Mouse (Mus musculus) limb, embryonic 12.5 days (tissue): Measurements from ENCODE around the gene Rnf185. TPM values are rescaled to one million over a fixed set of nuclear protein-coding genes. Genes with fewer than 3 reads are reported as not detected.

Experiments
- ATAC-seq: fragments of 200-750 bp; cut with Nextera tagmentation; 2 replicates; pipeline ENCODE4 v1.8.0; 2017; ENCODE audit warnings: low read depth, moderate TSS enrichment; ENCODE audit not compliant: insufficient number of reproducible peaks, insufficient read depth, low FRiP score, low TSS enrichment
- H3K27ac ChIP-seq: fragments of 300-500 bp; sonication (generic); 2 replicates; pipeline ENCODE4 v1.5.1; 2016; ENCODE audit warnings: mild to moderate bottlenecking, moderate library complexity
- H3K27me3 ChIP-seq: fragments of 300-500 bp; sonication (generic); 2 replicates; pipeline ENCODE4 v1.6.1; 2016; ENCODE audit warnings: mild to moderate bottlenecking, moderate library complexity
- H3K36me3 ChIP-seq: fragments of 300-500 bp; sonication (generic); 2 replicates; pipeline ENCODE4 v1.6.1; 2016; ENCODE audit warnings: mild to moderate bottlenecking, moderate library complexity
- H3K4me1 ChIP-seq: fragments of 300-500 bp; sonication (generic); replicated peaks from 2 replicates; pipeline ENCODE4 v1.6.1; 2016
- H3K4me2 ChIP-seq: fragments of 300-500 bp; sonication (generic); 2 replicates; pipeline ENCODE4 v1.6.1; 2016; ENCODE audit warnings: mild to moderate bottlenecking, moderate library complexity
- H3K4me3 ChIP-seq: fragments of 300-500 bp; sonication (generic); replicated peaks from 2 replicates; pipeline ENCODE4 v1.5.1; 2016; ENCODE audit warnings: mild to moderate bottlenecking
- H3K9ac ChIP-seq: fragments of 300-500 bp; sonication (generic); replicated peaks from 2 replicates; pipeline ENCODE4 v1.6.1; 2016; ENCODE audit warnings: mild to moderate bottlenecking, moderate library complexity
- H3K9me3 ChIP-seq: fragments of 300-500 bp; sonication (generic); 2 replicates; pipeline ENCODE4 v1.6.1; 2016; ENCODE audit warnings: mild to moderate bottlenecking, moderate library complexity
- WGBS: fragments of 180-500 bp; shearing (Covaris S2); methylation state at CpG from one replicate; pipeline ENCODE4 v1.1.7; 2016; 5-methylcytosine and 5-hydroxymethylcytosine counted together
- polyA plus RNA-seq: library from polyadenylated mRNA; unstranded; fragments of >200 nt; fragmentation: Nextera tagmentation; extraction: Ambion mirVana; gene quantifications from 2 replicates; pipeline ENCODE4 v1.2.1, GENCODE M21; 2016

Gene Rnf185
- polyA plus RNA-seq, 1 experiment from 2014 or later, result 35.4 TPM

GRCm38 (mm10) chr11:3474480-3475115 lies 22.4 kb upstream of the Rnf185 start:
- no peaks in the 10 kb centered on the region for H3K27me3 ChIP-seq
- no peak overlapping the region for H3K4me3 ChIP-seq
- WGBS, result 79% methylated on average over 7 of the region's 7 CpGs
- no peak for ATAC-seq
- no peaks in the 10 kb centered on the region for H3K4me1 ChIP-seq
- H3K36me3 ChIP-seq, result no peaks in the 10 kb centered on the region
- no peak overlapping the region for H3K27ac ChIP-seq
- no peak overlapping the region for H3K4me2 ChIP-seq
- no peak overlapping the region for H3K9ac ChIP-seq
- H3K9me3 ChIP-seq, result no peaks in the 10 kb centered on the region

DNA sequence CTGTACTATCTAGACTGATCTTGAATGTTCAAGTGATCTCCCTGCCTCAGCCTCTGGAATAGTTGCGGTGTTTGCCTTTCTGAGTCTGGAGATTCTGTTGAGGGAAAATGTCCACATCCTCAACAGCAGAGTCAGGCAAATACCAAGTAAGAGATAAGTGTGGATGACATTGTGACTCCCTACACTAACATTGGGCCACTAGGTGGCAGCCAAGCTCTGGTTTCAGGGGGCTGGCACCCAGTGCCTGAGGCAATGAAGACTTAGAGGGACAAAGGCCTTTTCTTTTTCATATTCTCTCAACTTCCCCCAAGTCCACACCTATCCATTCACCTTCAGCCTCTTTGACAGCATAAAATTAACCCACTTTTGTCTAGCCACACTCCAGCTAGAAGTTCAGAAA lies 20.3 kb upstream of the Rnf185 start:
- 35% methylated on average over 1 of the region's 1 CpGs for WGBS
- Histone ChIP-seq H3K4me1 (no peaks in the 10 kb centered on the region), H3K27me3 (no peaks in the 10 kb centered on the region), H3K9ac (no peak overlapping the region), H3K4me2 (no peak overlapping the region), H3K9me3 (no peaks in the 10 kb centered on the region), H3K4me3 (no peak overlapping the region), H3K27ac (no peak overlapping the region), H3K36me3 (no peaks in the 10 kb centered on the region)
- no peak for ATAC-seq

- H3K4me3 ChIP-seq, result no peak overlapping the region
- no peaks in the 10 kb centered on the region for H3K36me3 ChIP-seq
- no peak overlapping the region for H3K27ac ChIP-seq
- H3K27me3 ChIP-seq, result no peaks in the 10 kb centered on the region
- no peak overlapping the region for H3K9ac ChIP-seq
- no peak overlapping the region; the same call in 1 of the 2 replicates for H3K4me2 ChIP-seq
- ATAC-seq, result no peak
- no peaks in the 10 kb centered on the region for H3K9me3 ChIP-seq
- 23% methylated on average over 11 of the region's 11 CpGs for WGBS
- H3K4me1 ChIP-seq, result no peaks in the 10 kb centered on the region
Observed at GRCm38 (mm10) chr11:3471448-3471850, 19.3 kb upstream of the Rnf185 start.

- no peaks in the 10 kb centered on the region for H3K4me1 ChIP-seq
- no peak overlapping the region for H3K27ac ChIP-seq
- no peak overlapping the region for H3K4me3 ChIP-seq
- ATAC-seq, result no peak
- no peak overlapping the region for H3K4me2 ChIP-seq
- H3K27me3 ChIP-seq, result no peaks in the 10 kb centered on the region
- no peak overlapping the region for H3K9ac ChIP-seq
- no peaks in the 10 kb centered on the region for H3K36me3 ChIP-seq
- no peaks in the 10 kb centered on the region for H3K9me3 ChIP-seq
- WGBS, result 100% methylated on average over 1 of the region's 1 CpGs
Observed at GRCm38 (mm10) chr11:3462846-3463245, 10.7 kb upstream of the Rnf185 start.

DNA sequence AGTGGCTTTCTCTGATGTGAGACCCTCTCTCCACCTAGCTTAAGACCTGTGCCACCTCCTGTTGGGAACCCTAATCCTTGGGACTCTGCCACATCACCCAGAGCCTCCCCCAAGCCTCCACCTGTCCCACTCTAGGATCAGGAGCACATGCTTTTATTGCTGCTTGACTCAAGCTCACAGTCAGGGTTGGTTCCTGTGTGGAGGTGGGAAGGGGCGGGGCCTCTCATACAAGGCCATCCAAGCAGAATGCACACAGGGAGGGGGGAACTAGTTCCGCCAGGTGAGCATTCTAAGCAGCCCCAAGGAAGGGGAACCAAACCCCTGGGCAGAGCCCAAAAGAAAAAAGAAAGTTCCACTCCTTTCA lies 6.9 kb upstream of the Rnf185 start:
- no peak for ATAC-seq
- WGBS, result 76% methylated on average over 2 of the region's 2 CpGs
- no peak overlapping the region for H3K9ac ChIP-seq
- no peaks in the 10 kb centered on the region for H3K9me3 ChIP-seq
- H3K4me2 ChIP-seq, result no peak overlapping the region
- no peaks in the 10 kb centered on the region for H3K4me1 ChIP-seq
- peaks cover 13% of the 10 kb centered on the region; the same call in 1 of the 2 replicates for H3K36me3 ChIP-seq
- H3K4me3 ChIP-seq, result no peak overlapping the region
- H3K27me3 ChIP-seq, result no peaks in the 10 kb centered on the region
- no peak overlapping the region for H3K27ac ChIP-seq

- peaks cover under 1% of the 10 kb centered on the region for H3K4me1 ChIP-seq
- no peak for ATAC-seq
- 85% methylated on average over 8 of the region's 13 CpGs for WGBS
Observed at GRCm38 (mm10) chr11:3458428-3459104, 6.4 kb upstream of the Rnf185 start.

GRCm38 (mm10) chr11:3456354-3456753 lies 4.2 kb upstream of the Rnf185 start:
- H3K27me3 ChIP-seq, result no peaks in the 10 kb centered on the region
- H3K4me1 ChIP-seq, result peaks cover 9% of the 10 kb centered on the region
- no peak for ATAC-seq
- H3K36me3 ChIP-seq, result peaks cover 13% of the 10 kb centered on the region; the same call in 1 of the 2 replicates
- H3K9me3 ChIP-seq, result no peaks in the 10 kb centered on the region
- H3K9ac ChIP-seq, result no peak overlapping the region
- no peak overlapping the region for H3K4me2 ChIP-seq
- WGBS, result 25% methylated on average over 1 of the region's 1 CpGs
- no peak overlapping the region for H3K27ac ChIP-seq
- H3K4me3 ChIP-seq, result no peak overlapping the region

More at GRCm38 (mm10) chr11:3458428-3459104, 6.4 kb upstream of the Rnf185 start:
- Histone ChIP-seq H3K4me3 (no peak overlapping the region), H3K36me3 (peaks cover 13% of the 10 kb centered on the region; the same call in 1 of the 2 replicates), H3K27ac (no peak overlapping the region), H3K9ac (no peak overlapping the region), H3K27me3 (no peaks in the 10 kb centered on the region), H3K4me2 (no peak overlapping the region), H3K9me3 (no peaks in the 10 kb centered on the region)

DNA sequence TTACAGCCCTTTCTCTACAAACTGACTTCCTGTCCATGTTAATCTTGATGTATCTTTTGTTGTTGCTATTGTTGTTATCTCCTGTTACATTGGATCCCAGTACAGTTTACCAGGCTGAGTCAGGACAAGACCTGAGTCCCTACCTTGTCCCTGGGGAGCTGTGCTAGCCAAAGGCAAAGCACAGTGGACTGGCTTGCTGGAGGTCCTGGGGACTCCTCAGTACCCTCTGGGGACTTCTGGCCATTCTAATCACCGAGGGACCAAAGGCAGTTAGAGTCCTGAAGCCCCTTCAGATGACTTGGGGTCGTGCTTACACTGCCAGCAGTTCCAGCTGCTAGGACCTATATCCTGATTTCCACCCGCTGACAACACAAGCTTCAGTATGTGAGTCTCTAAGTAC lies 2.3 kb upstream of the Rnf185 start:
- Histone ChIP-seq H3K4me3 (no peak overlapping the region), H3K9ac (no peak overlapping the region), H3K36me3 (peaks cover 13% of the 10 kb centered on the region; the same call in 1 of the 2 replicates), H3K9me3 (no peaks in the 10 kb centered on the region), H3K27ac (no peak overlapping the region), H3K4me2 (no peak overlapping the region), H3K27me3 (no peaks in the 10 kb centered on the region), H3K4me1 (peaks cover 18% of the 10 kb centered on the region)
- 94% methylated on average over 3 of the region's 3 CpGs for WGBS
- ATAC-seq, result no peak

DNA sequence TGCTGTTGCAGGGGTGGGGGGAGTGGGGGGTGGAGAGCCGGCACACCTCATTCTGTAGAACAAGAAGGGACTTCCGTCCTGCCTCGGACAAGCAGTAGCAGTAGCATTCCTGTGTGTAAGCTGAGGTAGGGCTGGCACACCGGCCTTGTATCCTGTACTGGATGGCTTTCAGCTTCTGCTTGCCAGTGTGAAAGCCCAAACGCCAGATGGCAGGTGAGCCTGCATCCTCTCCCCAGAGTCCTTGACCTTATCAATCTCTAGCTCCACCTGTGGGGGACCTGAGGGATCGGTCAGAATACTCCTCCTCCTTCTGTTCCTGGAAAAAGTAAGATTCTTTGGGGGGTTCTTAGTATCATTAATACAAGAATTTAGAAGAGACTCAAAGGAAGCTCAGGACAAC lies 1.3 kb upstream of the Rnf185 start:
- ATAC-seq, result no peak
- WGBS, result 80% methylated on average over 6 of the region's 6 CpGs
- H3K4me2 ChIP-seq, result peak overlapping the region; percentile 71

GRCm38 (mm10) chr11:3452769-3453168 lies 606 bp upstream of the Rnf185 start:
- Histone ChIP-seq H3K36me3 (peaks cover 13% of the 10 kb centered on the region; the same call in 1 of the 2 replicates), H3K27ac (peak overlapping the region; percentile 90), H3K9ac (peak overlapping the region; percentile 82), H3K4me2 (peak overlapping the region; percentile 71), H3K27me3 (no peaks in the 10 kb centered on the region), H3K4me3 (peak overlapping the region; percentile 86), H3K4me1 (peaks cover 18% of the 10 kb centered on the region), H3K9me3 (no peaks in the 10 kb centered on the region)
- ATAC-seq, result no peak
- WGBS, result 3% methylated on average over 9 of the region's 9 CpGs

More for the DNA sequence above, 1.3 kb upstream of the Rnf185 start:
- H3K4me3 ChIP-seq, result no peak overlapping the region; the same call in 1 of the 2 replicates
- H3K4me1 ChIP-seq, result peaks cover 18% of the 10 kb centered on the region
- H3K27me3 ChIP-seq, result no peaks in the 10 kb centered on the region
- peaks cover 13% of the 10 kb centered on the region; the same call in 1 of the 2 replicates for H3K36me3 ChIP-seq
- H3K27ac ChIP-seq, result no peak overlapping the region
- H3K9me3 ChIP-seq, result no peaks in the 10 kb centered on the region
- no peak overlapping the region for H3K9ac ChIP-seq

DNA sequence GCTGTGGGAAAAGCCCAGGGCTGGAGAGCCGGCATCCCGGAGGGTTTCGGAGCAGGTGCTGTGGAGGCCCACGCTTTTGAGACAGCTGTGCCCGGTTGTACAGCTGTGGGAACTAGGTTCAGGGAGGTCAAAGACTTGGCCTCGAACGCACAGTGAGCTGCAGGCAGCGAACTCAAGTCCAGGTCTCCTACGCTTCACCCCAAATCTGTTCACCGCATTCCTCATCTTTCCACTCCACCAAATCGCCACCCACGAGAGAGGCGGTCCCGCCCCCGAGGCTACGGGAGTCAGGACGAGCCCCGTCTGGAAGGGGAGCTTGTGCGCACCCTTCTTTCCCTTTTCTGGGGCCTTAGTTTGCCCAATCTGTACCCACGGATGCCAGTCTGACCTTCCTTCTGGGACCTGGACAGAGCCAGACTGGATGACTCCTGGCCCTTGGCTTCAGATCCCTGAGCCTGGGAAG lies 431 bp downstream of the Rnf185 start:
- Histone ChIP-seq H3K9ac (peak overlapping the region; percentile 82), H3K9me3 (no peaks in the 10 kb centered on the region), H3K4me1 (peaks cover 18% of the 10 kb centered on the region), H3K27ac (peak overlapping the region; percentile 90), H3K36me3 (peaks cover 13% of the 10 kb centered on the region; the same call in 1 of the 2 replicates), H3K4me2 (peak overlapping the region; percentile 71), H3K27me3 (no peaks in the 10 kb centered on the region), H3K4me3 (peak overlapping the region; percentile 86)
- ATAC-seq, result peak; percentile 58
- under 1% methylated on average over 20 of the region's 20 CpGs for WGBS
